Mouse (Mus musculus) NIH3T3 (cell line): ENCODE measurements around the gene Cyb5d2.
"Not testable (repeated sequence)": the region's sequence is repeated elsewhere in the genome, so short reads cannot be mapped to it uniquely, and the experiment has no call there.

Source experiments
- DNase-seq: peaks from one replicate; pipeline ENCODE4 v3.0.0-alpha.2; 2012; ENCODE audit warnings: low read depth

Cyb5d2 gene

GRCm38 (mm10) chr11:72772611-72773010 lies 23.3 kb downstream of the Cyb5d2 start:
- DNase-seq, result not testable (repeated sequence)

GRCm38 (mm10) chr11:72771461-72771860 lies 24.5 kb downstream of the Cyb5d2 start:
- DNase-seq, result peak; percentile 40

- no peak for DNase-seq
Observed at GRCm38 (mm10) chr11:72770816-72771215, 25.1 kb downstream of the Cyb5d2 start.

- DNase-seq, result no peak
Observed at GRCm38 (mm10) chr11:72770324-72770723, 25.6 kb downstream of the Cyb5d2 start.

GRCm38 (mm10) chr11:72769061-72769460 lies 26.9 kb downstream of the Cyb5d2 start:
- no peak for DNase-seq

- DNase-seq, result no peak
Observed at GRCm38 (mm10) chr11:72767716-72768115, 28.2 kb downstream of the Cyb5d2 start.

GRCm38 (mm10) chr11:72764270-72764669 lies 31.7 kb downstream of the Cyb5d2 start:
- no peak for DNase-seq

- DNase-seq, result no peak
Observed at GRCm38 (mm10) chr11:72760781-72761180, 35.2 kb downstream of the Cyb5d2 start.

GRCm38 (mm10) chr11:72759581-72759980 lies 36.4 kb downstream of the Cyb5d2 start:
- DNase-seq, result peak; percentile 70

- no peak for DNase-seq
Observed at GRCm38 (mm10) chr11:72758316-72758715, 37.6 kb downstream of the Cyb5d2 start.

- peak; percentile 92 for DNase-seq
Observed at GRCm38 (mm10) chr11:72751956-72752355, 44.0 kb downstream of the Cyb5d2 start.

GRCm38 (mm10) chr11:72739048-72739447 lies 56.9 kb downstream of the Cyb5d2 start:
- DNase-seq, result no peak

GRCm38 (mm10) chr11:72737517-72737916 lies 58.4 kb downstream of the Cyb5d2 start:
- not testable (repeated sequence) for DNase-seq

- no peak for DNase-seq
Observed at GRCm38 (mm10) chr11:72736320-72736719, 59.6 kb downstream of the Cyb5d2 start.

- no peak for DNase-seq
Observed at GRCm38 (mm10) chr11:72735519-72735860, 60.5 kb downstream of the Cyb5d2 start.

- peak; percentile 46 for DNase-seq
Observed at GRCm38 (mm10) chr11:72734840-72735518, 61.0 kb downstream of the Cyb5d2 start.

- no peak for DNase-seq
Observed at GRCm38 (mm10) chr11:72733736-72734135, 62.2 kb downstream of the Cyb5d2 start.
